Mouse (Mus musculus) macrophage (primary cell): ENCODE results near the gene Syk. TPM values are rescaled to one million over a fixed set of nuclear protein-coding genes. Genes with fewer than 3 reads are reported as not detected.

Source experiments
- H3K27ac ChIP-seq: fragments of 350-480 bp; formaldehyde crosslinking; 2 replicates; pipeline ENCODE4 v1.9.0; 2021
- H3K36me3 ChIP-seq: fragments of 350-480 bp; formaldehyde crosslinking; 2 replicates; pipeline ENCODE4 v1.9.0; 2021; ENCODE audit errors: inconsistent target
- H3K4me3 ChIP-seq: fragments of 350-480 bp; formaldehyde crosslinking; 2 replicates; pipeline ENCODE4 v1.9.0; 2021; ENCODE audit errors: inconsistent target
- H3K79me2 ChIP-seq: fragments of 350-480 bp; formaldehyde crosslinking; 2 replicates; pipeline ENCODE4 v1.9.0; 2021; ENCODE audit errors: inconsistent target
- WGBS: methylation state at CpG from one replicate; pipeline ENCODE4 v1.1.7; 2026; ENCODE audit warnings: inconsistent platforms; ENCODE audit not compliant: missing documents; 5-methylcytosine and 5-hydroxymethylcytosine counted together
- polyA plus RNA-seq: library from polyadenylated mRNA; stranded (reverse); fragments of 250-400 nt; gene quantifications from 3 replicates; pipeline ENCODE4 v1.2.4, GENCODE M21; 2018; ENCODE audit warnings: inconsistent platforms

Syk gene
- polyA plus RNA-seq, 1 experiment from 2014 or later = 298 TPM

- Histone ChIP-seq H3K4me3 (no peak overlapping the region), H3K27ac (no peak overlapping the region), H3K79me2 (no peaks in the 10 kb centered on the region), H3K36me3 (no peaks in the 10 kb centered on the region)
- 28% methylated on average over 4 of the region's 4 CpGs for WGBS
These were observed 90.3 kb downstream of the Syk start for GRCm38 (mm10) chr13:52673272-52673671.

- no peak overlapping the region for H3K4me3 ChIP-seq
- H3K27ac ChIP-seq = no peak overlapping the region
- no peaks in the 10 kb centered on the region for H3K36me3 ChIP-seq
- 30% methylated on average over 4 of the region's 4 CpGs for WGBS
- H3K79me2 ChIP-seq = no peaks in the 10 kb centered on the region
These were observed 90.9 kb downstream of the Syk start for GRCm38 (mm10) chr13:52673856-52674255.

- 53% methylated on average over 8 of the region's 12 CpGs for WGBS
- Histone ChIP-seq H3K27ac (no peak overlapping the region), H3K79me2 (no peaks in the 10 kb centered on the region), H3K36me3 (no peaks in the 10 kb centered on the region), H3K4me3 (no peak overlapping the region)
These were observed 91.9 kb downstream of the Syk start for GRCm38 (mm10) chr13:52674839-52675238.

GRCm38 (mm10) chr13:52675526-52676294 is 92.7 kb downstream of the Syk start:
- H3K27ac ChIP-seq = no peak overlapping the region
- H3K4me3 ChIP-seq = no peak overlapping the region
- no peaks in the 10 kb centered on the region for H3K36me3 ChIP-seq
- 90% methylated on average over 8 of the region's 8 CpGs for WGBS
- no peaks in the 10 kb centered on the region for H3K79me2 ChIP-seq

- Histone ChIP-seq H3K4me3 (no peak overlapping the region), H3K79me2 (no peaks in the 10 kb centered on the region), H3K36me3 (no peaks in the 10 kb centered on the region), H3K27ac (no peak overlapping the region)
- WGBS = 92% methylated on average over 5 of the region's 5 CpGs
These were observed 93.9 kb downstream of the Syk start for GRCm38 (mm10) chr13:52676671-52677445.

- Histone ChIP-seq H3K4me3 (no peak overlapping the region), H3K27ac (no peak overlapping the region), H3K36me3 (no peaks in the 10 kb centered on the region), H3K79me2 (no peaks in the 10 kb centered on the region)
- WGBS = 88% methylated on average over 5 of the region's 5 CpGs
These were observed 96.9 kb downstream of the Syk start for GRCm38 (mm10) chr13:52679906-52680305.

GRCm38 (mm10) chr13:52682107-52682506 is 99.1 kb downstream of the Syk start:
- WGBS = 93% methylated on average over 5 of the region's 5 CpGs
- Histone ChIP-seq H3K27ac (no peak overlapping the region), H3K36me3 (no peaks in the 10 kb centered on the region), H3K4me3 (no peak overlapping the region), H3K79me2 (no peaks in the 10 kb centered on the region)

- no peak overlapping the region for H3K27ac ChIP-seq
- H3K4me3 ChIP-seq = no peak overlapping the region
- H3K79me2 ChIP-seq = no peaks in the 10 kb centered on the region
- H3K36me3 ChIP-seq = no peaks in the 10 kb centered on the region
- 63% methylated on average over 13 of the region's 13 CpGs for WGBS
These were observed 107.5 kb downstream of the Syk start for GRCm38 (mm10) chr13:52690425-52690824.

GRCm38 (mm10) chr13:52692311-52692710 is 109.3 kb downstream of the Syk start:
- no peaks in the 10 kb centered on the region for H3K79me2 ChIP-seq
- 81% methylated on average over 6 of the region's 6 CpGs for WGBS
- H3K4me3 ChIP-seq = no peak overlapping the region
- no peak overlapping the region for H3K27ac ChIP-seq
- no peaks in the 10 kb centered on the region for H3K36me3 ChIP-seq

- no peak overlapping the region for H3K27ac ChIP-seq
- no peaks in the 10 kb centered on the region for H3K79me2 ChIP-seq
- 41% methylated on average over 6 of the region's 6 CpGs for WGBS
- H3K4me3 ChIP-seq = no peak overlapping the region
- no peaks in the 10 kb centered on the region for H3K36me3 ChIP-seq
These were observed 111.9 kb downstream of the Syk start for GRCm38 (mm10) chr13:52694857-52695256.

Other genes starting within 250 kb of the Syk start
- gene Diras2, start 51.9 kb upstream of the Syk start, polyA plus RNA-seq = 0.11 to 0.42 TPM (median 0.29 TPM) in 3 replicates